In genomic region chr8:122334791-122335490, GRCm38 (mm10) we compare ENCODE assay signal across 15 mouse cellular contexts. TPM values are rescaled to one million over a fixed set of nuclear protein-coding genes. Genes with fewer than 3 reads are reported as not detected.
DNase-seq lines count a peak whose midpoint lies in the region; ATAC-seq and TF ChIP-seq lines count a peak whose summit lies in the region.
"Had no signal": no experiment of that assay in that cellular context is flagged by ENCODE, and none has a peak within 500 bp of the region (broad histone marks: within the 10 kb centered on the region; RNA-seq: fewer than 3 reads in every experiment).

No protein-coding gene starts in this region.

- peaks cover 29% of the 10 kb centered on the region for H3K4me1 ChIP-seq in kidney, embryonic 16.5 days (ENCODE audit: insufficient read depth, low read length)
- H3K4me1 ChIP-seq in kidney, adult 2 months (ENCODE audit: control insufficient read depth, insufficient read depth, low read length): no peaks in the 10 kb centered on the region
- peaks cover 24% of the 10 kb centered on the region for H3K4me1 ChIP-seq in forebrain, embryonic 12.5 days
- peaks cover 41% of the 10 kb centered on the region for H3K4me1 ChIP-seq in limb, embryonic 10.5 days
- H3K4me1 ChIP-seq in midbrain, embryonic 16.5 days (ENCODE audit: control insufficient read depth, insufficient read depth, low read length): peaks cover 6% of the 10 kb centered on the region; the same call in 1 of the 2 replicates
- H3K4me1 ChIP-seq in lung, postnatal 0 days (ENCODE audit: insufficient read depth, low read depth, low read length): no peaks in the 10 kb centered on the region; the same call in none of the 2 replicates
- H3K4me1 ChIP-seq in kidney, embryonic 14.5 days (ENCODE audit: control insufficient read depth, insufficient read depth, low read length): peaks cover 20% of the 10 kb centered on the region; the same call in 1 of the 2 replicates

- no peak for DNase-seq in kidney, adult 2 months
- DNase-seq in limb, embryonic 10.5 days (ENCODE audit: low spot score): no peak
- DNase-seq in heart, adult 9 months (ENCODE audit: low spot score in 2 of 2): no peak
- DNase-seq in lung, postnatal 0 days (ENCODE audit: low spot score): no peak
- DNase-seq: heart, adult 18-20 months; heart, postnatal 36 days; liver; right cerebral cortex, postnatal 25 days; thymus, postnatal 4 days had no signal

- WGBS in kidney, embryonic 16.5 days: 90% methylated on average over 13 of the region's 13 CpGs
- 94% methylated on average over 13 of the region's 13 CpGs for WGBS in kidney, adult 2 months
- WGBS in forebrain, embryonic 12.5 days: 81% methylated on average over 13 of the region's 13 CpGs
- WGBS in limb, embryonic 10.5 days: 87% methylated on average over 13 of the region's 13 CpGs
- 87% methylated on average over 13 of the region's 13 CpGs for WGBS in midbrain, embryonic 16.5 days
- 94% methylated on average over 13 of the region's 13 CpGs for WGBS in lung, postnatal 0 days
- 90% methylated on average over 13 of the region's 13 CpGs for WGBS in kidney, embryonic 14.5 days

- no peak for ATAC-seq in kidney, embryonic 16.5 days (ENCODE audit: low FRiP score, low TSS enrichment)
- no peak for ATAC-seq in forebrain, embryonic 12.5 days (ENCODE audit: low FRiP score)
- ATAC-seq in midbrain, embryonic 16.5 days: no peak
- ATAC-seq in lung, postnatal 0 days: no peak
- no peak for ATAC-seq in kidney, embryonic 14.5 days (ENCODE audit: low FRiP score, low TSS enrichment)

- no peak for TF ChIP-seq POLR2A in kidney, adult 2 months (IDR thresholded peaks at IDR 0.05; ENCODE audit: low read depth, low read length)

- peaks cover 11% of the 10 kb centered on the region for H3K36me3 ChIP-seq in kidney, embryonic 16.5 days (ENCODE audit: insufficient read depth, low read length)
- H3K36me3 ChIP-seq in kidney, adult 2 months (ENCODE audit: control insufficient read depth, insufficient read depth, low read length): no peaks in the 10 kb centered on the region
- H3K36me3 ChIP-seq in forebrain, embryonic 12.5 days (replicated peaks): no peaks in the 10 kb centered on the region
- peaks cover 14% of the 10 kb centered on the region for H3K36me3 ChIP-seq in limb, embryonic 10.5 days
- H3K36me3 ChIP-seq in midbrain, embryonic 16.5 days (ENCODE audit: control insufficient read depth, insufficient read depth, low read length): no peaks in the 10 kb centered on the region
- H3K36me3 ChIP-seq in lung, postnatal 0 days (ENCODE audit: insufficient read depth, low read length): peaks cover 9% of the 10 kb centered on the region
- peaks cover 16% of the 10 kb centered on the region for H3K36me3 ChIP-seq in kidney, embryonic 14.5 days (ENCODE audit: control insufficient read depth, insufficient read depth, low read length)

- TF ChIP-seq EP300 in lung, postnatal 0 days (IDR thresholded peaks at IDR 0.05): no peak

- no peak overlapping the region for H3K27ac ChIP-seq in kidney, embryonic 16.5 days (ENCODE audit: low read length)
- H3K27ac ChIP-seq in kidney, adult 2 months (ENCODE audit: insufficient read depth, low read depth, low read length): no peak overlapping the region
- no peak overlapping the region for H3K27ac ChIP-seq in forebrain, embryonic 12.5 days
- H3K27ac ChIP-seq in limb, embryonic 10.5 days: peak overlapping the region; percentile 67; the same call in 1 of the 2 replicates
- H3K27ac ChIP-seq in midbrain, embryonic 16.5 days (ENCODE audit: low read length): no peak overlapping the region
- no peak overlapping the region for H3K27ac ChIP-seq in lung, postnatal 0 days (ENCODE audit: low read length)
- no peak overlapping the region for H3K27ac ChIP-seq in kidney, embryonic 14.5 days (ENCODE audit: low read depth, low read length)
- H3K27ac ChIP-seq: kidney, postnatal 0 days had no signal

- H3K9me3 ChIP-seq in kidney, embryonic 16.5 days (ENCODE audit: low read length): no peaks in the 10 kb centered on the region
- H3K9me3 ChIP-seq in forebrain, embryonic 12.5 days: no peaks in the 10 kb centered on the region
- no peaks in the 10 kb centered on the region for H3K9me3 ChIP-seq in limb, embryonic 10.5 days (replicated peaks)
- H3K9me3 ChIP-seq in midbrain, embryonic 16.5 days (replicated peaks; ENCODE audit: control insufficient read depth, low read length, poor library complexity, severe bottlenecking): no peaks in the 10 kb centered on the region
- H3K9me3 ChIP-seq in lung, postnatal 0 days (ENCODE audit: low read length): no peaks in the 10 kb centered on the region
- H3K9me3 ChIP-seq in kidney, embryonic 14.5 days (ENCODE audit: control insufficient read depth, low read length): no peaks in the 10 kb centered on the region

- no peak overlapping the region for H3K4me2 ChIP-seq in kidney, embryonic 16.5 days (replicated peaks; ENCODE audit: low read depth, low read length)
- H3K4me2 ChIP-seq in forebrain, embryonic 12.5 days: peak overlapping the region; percentile 95; the same call in 1 of the 2 replicates
- H3K4me2 ChIP-seq in midbrain, embryonic 16.5 days (ENCODE audit: low read length): peak overlapping the region; percentile 65; the same call in 1 of the 2 replicates
- no peak overlapping the region for H3K4me2 ChIP-seq in lung, postnatal 0 days (replicated peaks; ENCODE audit: low read depth, low read length)
- H3K4me2 ChIP-seq in kidney, embryonic 14.5 days (replicated peaks; ENCODE audit: low read depth, low read length): no peak overlapping the region

- H3K4me3 ChIP-seq in kidney, embryonic 16.5 days (ENCODE audit: low read length): no peak overlapping the region
- H3K4me3 ChIP-seq in kidney, adult 2 months (ENCODE audit: insufficient read depth, low read depth, low read length): no peak overlapping the region
- H3K4me3 ChIP-seq in forebrain, embryonic 12.5 days (replicated peaks): 0 out of 2 replicates have a peak overlapping the region, but pooled peaks have one; percentile 62
- peak overlapping the region; percentile 72 for H3K4me3 ChIP-seq in limb, embryonic 10.5 days
- no peak overlapping the region for H3K4me3 ChIP-seq in midbrain, embryonic 16.5 days (ENCODE audit: low read depth, low read length)
- no peak overlapping the region for H3K4me3 ChIP-seq in lung, postnatal 0 days (ENCODE audit: low read depth, low read length)
- no peak overlapping the region for H3K4me3 ChIP-seq in kidney, embryonic 14.5 days (ENCODE audit: low read length)

- peak overlapping the region; percentile 18; the same call in 1 of the 2 replicates for H3K9ac ChIP-seq in kidney, embryonic 16.5 days (replicated peaks; ENCODE audit: low read length)
- H3K9ac ChIP-seq in forebrain, embryonic 12.5 days: no peak overlapping the region
- no peak overlapping the region for H3K9ac ChIP-seq in midbrain, embryonic 16.5 days (ENCODE audit: low read depth, low read length)
- no peak overlapping the region for H3K9ac ChIP-seq in lung, postnatal 0 days (replicated peaks; ENCODE audit: low read depth)
- no peak overlapping the region for H3K9ac ChIP-seq in kidney, embryonic 14.5 days (ENCODE audit: low read depth, low read length)

- no peak for TF ChIP-seq CTCF in kidney, adult 2 months (conservative IDR thresholded peaks at IDR 0.05; ENCODE audit: insufficient read depth, insufficient read length, low read depth, low read length)
- TF ChIP-seq CTCF in lung, postnatal 0 days (IDR thresholded peaks at IDR 0.05): no peak

- H3K27me3 ChIP-seq in kidney, embryonic 16.5 days (ENCODE audit: insufficient read depth, low read length): peaks cover 30% of the 10 kb centered on the region
- no peaks in the 10 kb centered on the region for H3K27me3 ChIP-seq in kidney, adult 2 months (replicated peaks; ENCODE audit: control insufficient read depth, insufficient read depth, low read length)
- peaks cover 71% of the 10 kb centered on the region for H3K27me3 ChIP-seq in forebrain, embryonic 12.5 days
- H3K27me3 ChIP-seq in limb, embryonic 10.5 days (ENCODE audit: low read depth, poor library complexity, severe bottlenecking): peaks cover 65% of the 10 kb centered on the region
- H3K27me3 ChIP-seq in midbrain, embryonic 16.5 days (ENCODE audit: control insufficient read depth, insufficient read depth, low read depth, low read length): peaks cover 40% of the 10 kb centered on the region
- H3K27me3 ChIP-seq in lung, postnatal 0 days (replicated peaks; ENCODE audit: insufficient read depth, low read length): 0 out of 2 replicates have a peak, but pooled peaks cover 6% of the 10 kb centered on the region
- peaks cover 38% of the 10 kb centered on the region for H3K27me3 ChIP-seq in kidney, embryonic 14.5 days (ENCODE audit: control insufficient read depth, insufficient read depth, low read length)

RNA-seq across cellular contexts. Expression of gene Trhr2, which starts 25.6 kb away (rescaled TPM):
- polyA plus RNA-seq in kidney, embryonic 16.5 days (2015; fragmentation: Nextera tagmentation; extraction: Ambion mirVana): not detected in 2 replicates
- polyA plus RNA-seq in kidney, adult 2 months (2012; rRNA removed): 0.05 TPM in 1 of 2 replicates, not detected in the other
- polyA plus RNA-seq in forebrain, embryonic 12.5 days (2016; fragmentation: Nextera tagmentation; extraction: Ambion mirVana): not detected in 2 replicates
- not detected in 2 replicates for polyA plus RNA-seq in limb, embryonic 10.5 days (2016; fragmentation: Nextera tagmentation; extraction: Ambion mirVana)
- polyA plus RNA-seq in midbrain, embryonic 16.5 days (2015; fragmentation: Nextera tagmentation; extraction: Ambion mirVana): 0.26 TPM in 1 of 2 replicates, not detected in the other
- polyA plus RNA-seq in lung, postnatal 0 days (2015; fragmentation: Nextera tagmentation; extraction: Ambion mirVana): not detected in 2 replicates
- polyA plus RNA-seq in kidney, embryonic 14.5 days (2014; fragmentation: Nextera tagmentation; extraction: Ambion mirVana): not detected in 2 replicates
- polyA plus RNA-seq: kidney, postnatal 0 days; stomach, embryonic 14.5 days had no signal

RNA-seq across cellular contexts. Expression of gene Zc3h18, which starts 41.5 kb away (rescaled TPM):
- 50.1 and 50.6 TPM in 2 replicates for polyA plus RNA-seq in kidney, embryonic 16.5 days (2015; fragmentation: Nextera tagmentation; extraction: Ambion mirVana)
- polyA plus RNA-seq in kidney, adult 2 months (2012; rRNA removed): 23.3 and 24.1 TPM in 2 replicates
- 71.8 and 75.5 TPM in 2 replicates for polyA plus RNA-seq in forebrain, embryonic 12.5 days (2016; fragmentation: Nextera tagmentation; extraction: Ambion mirVana)
- 84.2 and 86.1 TPM in 2 replicates for polyA plus RNA-seq in limb, embryonic 10.5 days (2016; fragmentation: Nextera tagmentation; extraction: Ambion mirVana)
- 30.8 and 37.7 TPM in 2 replicates for polyA plus RNA-seq in midbrain, embryonic 16.5 days (2015; fragmentation: Nextera tagmentation; extraction: Ambion mirVana)
- polyA plus RNA-seq in lung, postnatal 0 days (2015; fragmentation: Nextera tagmentation; extraction: Ambion mirVana): 20.2 and 22.2 TPM in 2 replicates
- polyA plus RNA-seq in kidney, embryonic 14.5 days (2014; fragmentation: Nextera tagmentation; extraction: Ambion mirVana): 35.7 and 43.8 TPM in 2 replicates

RNA-seq across cellular contexts. Expression of gene Zfpm1, which starts 53.0 kb away (rescaled TPM):
- 1.5 and 1.6 TPM in 2 replicates for polyA plus RNA-seq in kidney, embryonic 16.5 days (2015; fragmentation: Nextera tagmentation; extraction: Ambion mirVana)
- polyA plus RNA-seq in kidney, adult 2 months (2012; rRNA removed): 9.7 and 11.8 TPM in 2 replicates
- 0.82 and 1.2 TPM in 2 replicates for polyA plus RNA-seq in forebrain, embryonic 12.5 days (2016; fragmentation: Nextera tagmentation; extraction: Ambion mirVana)
- 1.3 and 1.5 TPM in 2 replicates for polyA plus RNA-seq in limb, embryonic 10.5 days (2016; fragmentation: Nextera tagmentation; extraction: Ambion mirVana)
- polyA plus RNA-seq in midbrain, embryonic 16.5 days (2015; fragmentation: Nextera tagmentation; extraction: Ambion mirVana): 0.77 and 1.2 TPM in 2 replicates
- 1.5 and 1.7 TPM in 2 replicates for polyA plus RNA-seq in lung, postnatal 0 days (2015; fragmentation: Nextera tagmentation; extraction: Ambion mirVana)
- polyA plus RNA-seq in kidney, embryonic 14.5 days (2014; fragmentation: Nextera tagmentation; extraction: Ambion mirVana): 2.7 and 2.8 TPM in 2 replicates

Comparison
In these comparisons a context has a peak if more than half of its experiments do, and no peak if none do; other contexts are left out.
1. H3K4me2 ChIP-seq: peak in forebrain, embryonic 12.5 days (single experiment) and midbrain, embryonic 16.5 days (single experiment); none in kidney, embryonic 16.5 days (single experiment), lung, postnatal 0 days (single experiment) and kidney, embryonic 14.5 days (single experiment).
2. H3K4me3 ChIP-seq: peak in forebrain, embryonic 12.5 days (single experiment) and limb, embryonic 10.5 days (single experiment); none in kidney, embryonic 16.5 days (single experiment), kidney, adult 2 months (single experiment), midbrain, embryonic 16.5 days (single experiment), lung, postnatal 0 days (single experiment) and kidney, embryonic 14.5 days (single experiment).